Comparison of ENCODE assay signal across 8 mouse cellular contexts in genomic region chr14:75445281-75445947, GRCm38 (mm10). TPM values are rescaled to one million over a fixed set of nuclear protein-coding genes. Genes with fewer than 3 reads are reported as not detected.
DNase-seq lines count a peak whose midpoint lies in the region; ATAC-seq and TF ChIP-seq lines count a peak whose summit lies in the region.

No protein-coding gene starts in this region.

- peak overlapping the region; percentile 61 for H3K4me2 ChIP-seq in heart, postnatal 0 days (ENCODE audit: low read depth, low read length)
- peak overlapping the region; percentile 56 for H3K4me2 ChIP-seq in liver, embryonic 13.5 days

- peak; percentile 84 for ATAC-seq in heart, postnatal 0 days (ENCODE audit: insufficient read depth, low read depth)
- ATAC-seq in liver, embryonic 13.5 days (ENCODE audit: low read depth), result peak; percentile 58

- peak overlapping the region; percentile 66 for H3K27ac ChIP-seq in forebrain, embryonic 10.5 days
- peak overlapping the region; percentile 39 for H3K27ac ChIP-seq in heart, postnatal 0 days (ENCODE audit: low read depth)
- no peak overlapping the region for H3K27ac ChIP-seq in liver, embryonic 13.5 days

- peaks cover 4% of the 10 kb centered on the region; the same call in 1 of the 2 replicates for H3K27me3 ChIP-seq in forebrain, embryonic 10.5 days (ENCODE audit: poor library complexity, severe bottlenecking)
- no peaks in the 10 kb centered on the region for H3K27me3 ChIP-seq in heart, postnatal 0 days (ENCODE audit: control insufficient read depth, insufficient read depth, low read length)
- no peaks in the 10 kb centered on the region for H3K27me3 ChIP-seq in liver, embryonic 13.5 days

- peaks cover 25% of the 10 kb centered on the region for H3K4me1 ChIP-seq in forebrain, embryonic 10.5 days
- peaks cover 7% of the 10 kb centered on the region; the same call in 1 of the 2 replicates for H3K4me1 ChIP-seq in heart, postnatal 0 days (ENCODE audit: control insufficient read depth, insufficient read depth)
- H3K4me1 ChIP-seq in liver, embryonic 13.5 days (replicated peaks), result peaks cover 7% of the 10 kb centered on the region; the same call in 1 of the 2 replicates

- peak overlapping the region; percentile 43 for H3K9ac ChIP-seq in heart, postnatal 0 days (replicated peaks; ENCODE audit: low read depth, low read length)
- peak overlapping the region; percentile 33; the same call in 1 of the 2 replicates for H3K9ac ChIP-seq in liver, embryonic 13.5 days

- DNase-seq in CD4-positive helper T cell, adult 2 months (ENCODE audit: low read depth, low spot score), result peak; percentile 97
- peak; percentile 92 for DNase-seq in brain, adult 2 months (ENCODE audit: low read depth, low spot score)
- DNase-seq in forebrain, embryonic 10.5 days (ENCODE audit: extremely low spot score, low spot score), result peak; percentile 76
- peak; percentile 69 for DNase-seq in heart, postnatal 0 days (ENCODE audit: low spot score)
- DNase-seq in kidney, postnatal 14 days, result peak; percentile 87
- peak; percentile 8 for DNase-seq in liver, embryonic 13.5 days
- peak; percentile 83 to 86 for DNase-seq in natural killer cell, adult 2 months (ENCODE audit: low spot score in 2 of 2)
- peak; percentile 78 for DNase-seq in telencephalon, adult 2 months (ENCODE audit: low read depth, low spot score)

- no peaks in the 10 kb centered on the region for H3K9me3 ChIP-seq in forebrain, embryonic 10.5 days
- H3K9me3 ChIP-seq in heart, postnatal 0 days (replicated peaks; ENCODE audit: control insufficient read depth, low read length), result no peaks in the 10 kb centered on the region
- H3K9me3 ChIP-seq in liver, embryonic 13.5 days (replicated peaks), result no peaks in the 10 kb centered on the region

- no peaks in the 10 kb centered on the region for H3K36me3 ChIP-seq in forebrain, embryonic 10.5 days (replicated peaks)
- no peaks in the 10 kb centered on the region for H3K36me3 ChIP-seq in heart, postnatal 0 days (replicated peaks; ENCODE audit: control insufficient read depth, insufficient read depth, low read length)
- no peaks in the 10 kb centered on the region for H3K36me3 ChIP-seq in liver, embryonic 13.5 days

- peak overlapping the region; percentile 51 for H3K4me3 ChIP-seq in forebrain, embryonic 10.5 days
- peak overlapping the region; percentile 35 for H3K4me3 ChIP-seq in heart, postnatal 0 days (ENCODE audit: low read depth, low read length)
- H3K4me3 ChIP-seq in liver, embryonic 13.5 days (replicated peaks), result peak overlapping the region; percentile 28

- 12% methylated on average over 15 of the region's 15 CpGs for WGBS in forebrain, embryonic 10.5 days
- 5% methylated on average over 15 of the region's 15 CpGs for WGBS in heart, postnatal 0 days
- 5% methylated on average over 15 of the region's 15 CpGs for WGBS in liver, embryonic 13.5 days (ENCODE audit: insufficient replicate concordance)

- no peak for TF ChIP-seq EP300 in heart, postnatal 0 days (IDR thresholded peaks at IDR 0.05; ENCODE audit: low read depth)

- TF ChIP-seq CTCF in heart, postnatal 0 days (IDR thresholded peaks at IDR 0.05; ENCODE audit: low read depth), result no peak

RNA-seq across cellular contexts. Expression of gene Siah3, which starts 10.4 kb away (rescaled TPM):
- 0.48 and 0.63 TPM in 2 replicates for polyA plus RNA-seq in forebrain, embryonic 10.5 days (2016; fragmentation: Nextera tagmentation; extraction: Ambion mirVana)
- total RNA-seq in heart, postnatal 0 days (2014; rRNA removed; ENCODE audit: low replicate concordance), result not detected in 2 replicates
- polyA plus RNA-seq in heart, postnatal 0 days (2015; fragmentation: Nextera tagmentation; extraction: Ambion mirVana), result not detected in 2 replicates
- polyA plus RNA-seq in liver, embryonic 13.5 days (2015; fragmentation: Nextera tagmentation; extraction: Ambion mirVana), result 0.06 and 0.08 TPM in 2 replicates

Comparison
In these comparisons a context has a peak if more than half of its experiments do, and no peak if none do; other contexts are left out.
1. DNase-seq: peak in every context shown above with its lines; median percentile 97 in CD4-positive helper T cell, adult 2 months; 92 in brain, adult 2 months; 87 in kidney, postnatal 14 days; 84 in natural killer cell, adult 2 months; 78 in telencephalon, adult 2 months; 76 in forebrain, embryonic 10.5 days; 69 in heart, postnatal 0 days; 8 in liver, embryonic 13.5 days.